Mouse (Mus musculus) embryonic facial prominence, embryonic 14.5 days (tissue): ENCODE results near the gene Ptprg. TPM values are rescaled to one million over a fixed set of nuclear protein-coding genes. Genes with fewer than 3 reads are reported as not detected.

Source experiments
- ATAC-seq: fragments of 200-750 bp; cut with Nextera tagmentation; 2 replicates; pipeline ENCODE4 v1.8.0; 2017; ENCODE audit warnings: low read depth, moderate number of reproducible peaks, moderate TSS enrichment
- DNase-seq: peaks from one replicate; pipeline ENCODE4 v3.0.0-alpha.2; 2015; ENCODE audit warnings: low spot score
- H3K27ac ChIP-seq: fragments of 300-500 bp; sonication (generic); replicated peaks from 2 replicates; pipeline ENCODE4 v1.5.1; 2014; ENCODE audit warnings: low read depth, mild to moderate bottlenecking, low read length, moderate library complexity
- H3K27me3 ChIP-seq: fragments of 300-500 bp; sonication (generic); replicated peaks from 2 replicates; pipeline ENCODE4 v1.6.1; 2014; ENCODE audit warnings: low read length; ENCODE audit not compliant: control insufficient read depth, insufficient read depth
- H3K36me3 ChIP-seq: fragments of 300-500 bp; sonication (generic); 2 replicates; pipeline ENCODE4 v1.6.1; 2014; ENCODE audit warnings: low read length, mixed read lengths; ENCODE audit not compliant: control insufficient read depth, insufficient read depth
- H3K4me1 ChIP-seq: fragments of 300-500 bp; sonication (generic); 2 replicates; pipeline ENCODE4 v1.6.1; 2014; ENCODE audit warnings: antibody characterized with exemption, low read length; ENCODE audit not compliant: control insufficient read depth, insufficient read depth
- H3K4me2 ChIP-seq: fragments of 300-500 bp; sonication (generic); 2 replicates; pipeline ENCODE4 v1.6.1; 2014; ENCODE audit warnings: low read depth, mild to moderate bottlenecking, low read length, moderate library complexity, mixed read lengths
- H3K4me3 ChIP-seq: fragments of 300-500 bp; sonication (generic); 2 replicates; pipeline ENCODE4 v1.5.1; 2014; ENCODE audit warnings: low read depth, mild to moderate bottlenecking, low read length
- H3K9ac ChIP-seq: fragments of 300-500 bp; sonication (generic); 2 replicates; pipeline ENCODE4 v1.6.1; 2014; ENCODE audit warnings: low read depth, mild to moderate bottlenecking, low read length, moderate library complexity, mixed read lengths
- H3K9me3 ChIP-seq: fragments of 300-500 bp; sonication (generic); 2 replicates; pipeline ENCODE4 v1.6.1; 2016; ENCODE audit warnings: low read length; ENCODE audit not compliant: control insufficient read depth
- WGBS: fragments of 180-500 bp; shearing (Covaris S2); extraction: QIAGEN DNeasy Blood & Tissue Kit; methylation state at CpG from one replicate; pipeline ENCODE4 v1.1.7; 2014; 5-methylcytosine and 5-hydroxymethylcytosine counted together
- polyA plus RNA-seq: library from polyadenylated mRNA; unstranded; fragments of >200 nt; fragmentation: Nextera tagmentation; extraction: Ambion mirVana; gene quantifications from 2 replicates; pipeline ENCODE4 v1.2.1, GENCODE M21; 2014

Gene Ptprg
- polyA plus RNA-seq, 1 experiment from 2014 or later = 23.5 TPM

DNA sequence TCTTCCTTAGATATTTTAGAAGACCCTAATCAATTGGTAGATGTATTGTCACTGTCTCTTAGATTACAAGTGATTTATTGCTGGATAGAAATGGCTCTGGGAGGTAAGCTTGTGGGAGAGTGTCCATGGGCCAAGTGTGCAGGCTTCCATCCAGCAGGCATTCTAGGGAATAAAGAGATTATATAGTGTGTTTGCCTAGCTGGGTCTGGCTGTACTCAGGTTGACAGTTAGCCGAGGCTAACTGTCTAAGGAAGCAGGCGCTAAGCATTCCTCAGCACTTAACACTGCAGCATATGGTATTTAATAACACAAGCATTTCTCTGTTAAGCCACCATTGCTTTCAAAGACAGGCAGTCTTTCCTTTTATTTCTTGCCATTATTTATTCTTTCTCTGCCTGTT lies 39.3 kb downstream of the Ptprg start:
- ATAC-seq = no peak
- no peak for DNase-seq
- no peak overlapping the region for H3K9ac ChIP-seq
- H3K4me3 ChIP-seq = no peak overlapping the region
- H3K27ac ChIP-seq = no peak overlapping the region
- no peaks in the 10 kb centered on the region for H3K36me3 ChIP-seq
- no peaks in the 10 kb centered on the region for H3K9me3 ChIP-seq
- WGBS = 58% methylated on average over 2 of the region's 2 CpGs
- H3K27me3 ChIP-seq = no peaks in the 10 kb centered on the region
- H3K4me1 ChIP-seq = no peaks in the 10 kb centered on the region; the same call in 1 of the 2 replicates
- H3K4me2 ChIP-seq = no peak overlapping the region

DNA sequence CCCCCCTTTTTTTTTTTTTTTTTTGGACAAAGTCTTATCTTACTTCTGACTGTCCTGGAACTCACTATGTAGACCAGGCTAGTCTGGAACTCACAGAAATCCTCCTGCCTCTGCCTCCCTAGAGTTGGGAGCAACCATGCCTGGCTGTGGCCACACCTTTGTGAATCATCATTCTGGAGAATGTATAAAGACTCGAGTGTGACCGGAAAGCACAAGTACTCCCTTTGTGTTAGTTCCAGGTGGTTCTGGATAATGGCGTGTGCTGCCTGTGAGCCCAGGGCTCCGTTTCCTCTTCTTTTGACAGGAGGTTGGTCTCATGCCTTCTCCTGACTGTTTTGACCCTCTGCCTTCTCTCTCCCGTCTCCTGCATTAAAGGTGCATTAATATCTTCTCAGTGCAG lies 41.0 kb downstream of the Ptprg start:
- no peak for ATAC-seq
- Histone ChIP-seq H3K27ac (no peak overlapping the region), H3K9ac (no peak overlapping the region), H3K4me2 (no peak overlapping the region), H3K36me3 (no peaks in the 10 kb centered on the region), H3K4me1 (peaks cover 3% of the 10 kb centered on the region; the same call in 1 of the 2 replicates), H3K9me3 (no peaks in the 10 kb centered on the region), H3K4me3 (no peak overlapping the region), H3K27me3 (no peaks in the 10 kb centered on the region)
- 85% methylated on average over 5 of the region's 5 CpGs for WGBS
- DNase-seq = no peak

DNA sequence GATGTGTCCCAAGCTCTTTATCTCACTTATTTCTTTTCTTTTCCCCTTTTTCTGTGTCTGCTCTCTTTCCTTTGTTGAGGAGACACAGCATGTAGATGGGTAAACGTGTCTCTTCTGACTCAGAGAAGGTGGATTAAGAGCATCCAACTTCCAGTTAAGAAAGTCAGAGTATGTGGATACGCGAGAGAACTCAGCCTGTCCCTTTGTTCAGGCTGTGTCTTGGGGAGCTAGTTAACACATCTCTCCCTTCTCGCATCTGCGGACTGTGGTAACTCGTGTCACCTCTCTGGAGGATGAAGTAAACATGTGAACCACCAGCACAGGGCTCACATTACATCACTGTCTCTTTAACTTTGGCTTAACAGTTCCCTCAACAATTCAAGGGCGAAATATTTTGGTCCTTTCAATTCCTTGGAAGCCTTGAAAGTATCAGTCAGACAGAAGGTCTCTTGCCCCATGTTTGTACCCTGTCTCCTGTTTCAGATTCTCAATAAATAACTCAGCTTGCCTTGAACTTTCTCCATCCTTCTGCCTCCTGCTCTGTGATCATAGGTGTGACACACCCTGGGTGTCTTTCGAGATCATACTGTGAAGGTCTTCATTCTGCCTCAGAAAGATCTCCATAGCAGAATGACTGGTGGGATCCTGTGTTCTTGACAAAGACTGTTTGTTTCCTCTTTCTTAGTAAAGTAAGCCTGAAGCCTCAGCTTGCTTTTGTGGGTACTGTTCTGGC lies 51.0 kb downstream of the Ptprg start:
- 59% methylated on average over 8 of the region's 8 CpGs for WGBS
- H3K4me2 ChIP-seq = no peak overlapping the region
- no peaks in the 10 kb centered on the region for H3K27me3 ChIP-seq
- H3K9me3 ChIP-seq = no peaks in the 10 kb centered on the region
- H3K4me1 ChIP-seq = 0 out of 2 replicates have a peak, but pooled peaks cover 2% of the 10 kb centered on the region
- no peak overlapping the region for H3K27ac ChIP-seq
- no peaks in the 10 kb centered on the region for H3K36me3 ChIP-seq
- no peak overlapping the region for H3K4me3 ChIP-seq
- ATAC-seq (no peak), DNase-seq (no peak)
- H3K9ac ChIP-seq = no peak overlapping the region

DNA sequence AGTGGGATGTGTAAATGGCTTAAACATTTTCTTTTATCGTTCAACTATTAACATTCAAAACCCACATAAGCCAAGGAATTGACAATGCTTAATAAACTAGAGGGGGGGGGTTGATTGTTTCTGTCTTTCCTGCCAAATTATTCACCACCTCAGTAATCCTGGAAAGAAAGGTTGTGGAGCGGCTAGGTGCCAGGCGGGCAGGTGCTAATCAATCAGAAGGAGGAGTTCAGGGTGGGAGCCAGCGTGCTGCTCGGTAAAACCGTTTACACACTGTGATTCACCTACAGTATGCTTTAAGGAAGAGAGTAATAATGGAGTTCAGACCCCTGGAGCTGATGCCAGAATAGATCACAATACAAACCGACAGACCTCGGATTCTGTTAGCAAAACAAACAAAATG lies 55.0 kb downstream of the Ptprg start:
- no peak overlapping the region for H3K4me2 ChIP-seq
- no peak overlapping the region for H3K27ac ChIP-seq
- H3K4me3 ChIP-seq = no peak overlapping the region
- peaks cover 11% of the 10 kb centered on the region; the same call in 1 of the 2 replicates for H3K4me1 ChIP-seq
- WGBS = 51% methylated on average over 8 of the region's 8 CpGs
- DNase-seq = no peak
- ATAC-seq = no peak
- no peaks in the 10 kb centered on the region for H3K9me3 ChIP-seq
- H3K27me3 ChIP-seq = no peaks in the 10 kb centered on the region
- no peak overlapping the region for H3K9ac ChIP-seq
- H3K36me3 ChIP-seq = no peaks in the 10 kb centered on the region

DNA sequence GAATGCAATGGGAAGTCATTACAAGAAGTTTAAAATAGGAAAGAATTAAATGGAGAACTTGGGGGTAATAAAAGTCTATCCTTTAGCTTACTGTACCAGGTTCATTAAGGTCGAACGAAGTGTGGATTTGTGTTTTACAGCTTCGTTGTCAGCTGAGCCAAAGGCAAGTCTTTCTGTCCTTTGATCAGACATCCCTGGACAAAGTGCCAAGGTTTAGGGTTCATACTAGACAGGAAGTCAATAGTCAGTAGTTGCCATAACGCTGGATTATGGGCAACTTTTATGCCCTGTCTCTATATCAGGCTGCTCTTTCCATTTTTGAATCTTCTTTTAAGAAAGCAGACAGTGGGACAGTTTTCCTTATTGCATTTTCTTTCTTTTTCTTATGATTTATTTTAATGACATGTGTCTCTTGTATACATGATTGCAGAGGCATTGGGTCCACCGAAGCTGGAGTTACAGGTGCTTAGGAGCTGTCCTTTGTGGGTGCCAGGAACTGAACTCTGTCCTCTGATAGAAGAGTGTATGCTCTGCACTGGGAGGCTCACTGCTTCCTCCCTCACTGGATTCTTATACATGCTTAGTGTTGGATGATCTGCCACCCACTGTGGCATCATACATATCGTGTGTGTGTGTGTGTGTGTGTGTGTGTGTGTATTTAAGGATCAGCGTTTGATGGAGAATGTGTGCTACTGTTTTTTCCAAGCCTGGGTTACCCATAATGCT lies 56.7 kb downstream of the Ptprg start:
- Histone ChIP-seq H3K4me2 (no peak overlapping the region), H3K27ac (no peak overlapping the region), H3K36me3 (no peaks in the 10 kb centered on the region), H3K4me1 (peaks cover 11% of the 10 kb centered on the region; the same call in 1 of the 2 replicates), H3K27me3 (no peaks in the 10 kb centered on the region), H3K4me3 (no peak overlapping the region), H3K9me3 (no peaks in the 10 kb centered on the region), H3K9ac (no peak overlapping the region)
- no peak for DNase-seq
- no peak for ATAC-seq
- WGBS = 89% methylated on average over 7 of the region's 7 CpGs

DNA sequence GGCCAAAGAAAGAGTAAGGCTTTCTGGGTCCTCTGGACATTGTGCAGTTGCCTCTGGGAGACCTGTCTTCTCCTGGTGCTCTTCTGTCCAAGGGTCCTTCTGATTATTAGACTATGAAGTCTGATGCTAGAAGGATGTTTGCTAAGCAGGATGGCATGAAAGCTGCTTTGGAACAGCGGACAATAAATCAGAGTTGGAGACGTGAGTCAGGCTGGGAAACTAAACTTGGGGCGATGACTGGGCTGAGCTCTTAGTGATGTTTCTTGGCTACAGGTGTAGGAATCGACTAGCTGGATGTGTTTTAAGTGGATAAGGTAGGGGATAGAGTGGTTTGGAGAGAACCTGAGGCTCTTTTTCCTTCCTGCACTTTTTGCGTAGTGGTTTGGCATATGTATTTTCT lies 59.1 kb downstream of the Ptprg start:
- Histone ChIP-seq H3K4me1 (peaks cover 22% of the 10 kb centered on the region; the same call in 1 of the 2 replicates), H3K27ac (no peak overlapping the region), H3K36me3 (no peaks in the 10 kb centered on the region), H3K27me3 (no peaks in the 10 kb centered on the region), H3K9ac (no peak overlapping the region), H3K9me3 (no peaks in the 10 kb centered on the region), H3K4me3 (no peak overlapping the region), H3K4me2 (no peak overlapping the region)
- WGBS = 80% methylated on average over 5 of the region's 5 CpGs
- no peak for DNase-seq
- ATAC-seq = no peak

DNA sequence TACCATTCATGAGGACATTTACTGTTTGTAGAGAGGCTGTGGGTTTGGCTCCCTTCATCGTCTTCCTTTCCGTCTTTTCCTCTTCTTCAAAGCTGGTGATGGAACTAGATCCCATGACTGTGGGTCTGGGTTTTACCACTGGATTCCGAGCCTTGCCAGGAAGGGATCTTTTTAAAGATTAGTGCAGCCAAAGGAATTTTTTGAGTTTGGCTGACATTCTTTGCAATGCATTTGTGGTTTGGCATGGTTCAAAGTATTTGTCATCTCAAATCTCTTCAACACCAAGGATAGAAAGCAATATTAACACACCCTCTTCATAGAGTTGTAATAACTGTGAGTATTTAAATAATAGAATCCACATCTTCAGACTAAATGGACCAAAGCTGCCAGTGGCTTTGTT lies 59.8 kb downstream of the Ptprg start:
- H3K4me3 ChIP-seq = no peak overlapping the region
- 39% methylated on average over 3 of the region's 3 CpGs for WGBS
- H3K9ac ChIP-seq = no peak overlapping the region
- peak; percentile 85 for DNase-seq
- H3K36me3 ChIP-seq = no peaks in the 10 kb centered on the region
- no peak overlapping the region for H3K4me2 ChIP-seq
- peak; percentile 30; the same call in 1 of the 2 replicates for ATAC-seq
- no peaks in the 10 kb centered on the region for H3K27me3 ChIP-seq
- H3K27ac ChIP-seq = no peak overlapping the region
- H3K4me1 ChIP-seq = peaks cover 22% of the 10 kb centered on the region; the same call in 1 of the 2 replicates
- H3K9me3 ChIP-seq = no peaks in the 10 kb centered on the region

DNA sequence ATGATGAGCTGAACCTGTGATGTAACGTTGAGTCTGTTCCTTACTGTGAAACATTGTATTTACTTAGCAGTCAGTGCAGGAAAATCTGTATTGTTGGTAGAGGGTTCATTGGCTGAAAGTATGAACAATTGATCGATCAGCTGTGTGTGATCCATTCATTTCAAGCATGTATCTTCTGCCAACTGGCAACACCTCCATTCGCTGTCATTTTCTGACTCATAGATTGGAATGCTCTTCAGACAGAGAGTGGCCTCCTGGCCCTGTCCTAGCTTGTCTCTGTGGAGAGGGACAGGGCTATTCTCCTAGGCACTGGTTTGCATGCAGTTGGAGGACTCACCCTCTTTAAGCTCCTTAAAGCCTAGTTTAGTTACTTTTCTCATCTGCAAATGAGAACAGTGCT lies 62.4 kb downstream of the Ptprg start:
- H3K36me3 ChIP-seq = no peaks in the 10 kb centered on the region
- H3K4me2 ChIP-seq = no peak overlapping the region
- no peaks in the 10 kb centered on the region for H3K27me3 ChIP-seq
- H3K9ac ChIP-seq = no peak overlapping the region
- no peak for ATAC-seq
- no peak overlapping the region for H3K27ac ChIP-seq
- H3K4me3 ChIP-seq = no peak overlapping the region
- no peaks in the 10 kb centered on the region for H3K9me3 ChIP-seq
- peaks cover 29% of the 10 kb centered on the region; the same call in 1 of the 2 replicates for H3K4me1 ChIP-seq
- no peak for DNase-seq
- 76% methylated on average over 3 of the region's 3 CpGs for WGBS
